Mouse (Mus musculus) ES-Bruce4 (cell line): ENCODE data around the gene Tmem176a.

Experiments used
- CTCF ChIP-seq: IDR thresholded peaks from one replicate; pipeline ENCODE4 v1.8.1; 2011; ENCODE audit warnings: low read depth, low read length
- POLR2A ChIP-seq: IDR thresholded peaks from one replicate; pipeline ENCODE4 v1.8.1; 2011; ENCODE audit warnings: low read length; ENCODE audit not compliant: insufficient read depth

DNA sequence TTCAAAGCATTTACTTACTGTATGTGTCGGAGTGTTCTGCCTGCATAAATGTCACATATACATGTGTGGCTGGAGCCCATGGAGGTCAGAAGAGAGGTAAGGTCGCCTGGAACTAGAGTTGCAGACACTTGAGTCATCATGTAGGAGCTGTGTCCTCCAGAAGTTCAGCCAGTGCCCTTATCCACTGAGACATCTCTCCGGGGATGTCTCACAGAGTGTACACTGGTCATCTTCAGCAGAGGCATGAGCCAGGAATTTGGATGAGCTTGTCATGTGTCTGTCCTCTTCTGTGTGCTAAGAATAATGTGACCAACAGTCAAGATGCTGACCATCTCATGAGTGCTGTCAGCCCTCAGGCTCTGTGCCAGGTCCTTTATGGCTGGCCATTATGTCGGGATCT, 22.1 kb downstream of the Tmem176a start:
- no peak for TF ChIP-seq CTCF
- no peak for TF ChIP-seq POLR2A
